Mouse (Mus musculus): ENCODE measurements around the gene P2rx4. TPM values are rescaled to one million over a fixed set of nuclear protein-coding genes. Genes with fewer than 3 reads are reported as not detected.
A peak's percentile ranks its signal among the peaks of the same experiment; 100 is the strongest.

The P2rx4 gene
- polyA plus RNA-seq, 1 experiment from 2014 or later: 19.2 TPM

DNA sequence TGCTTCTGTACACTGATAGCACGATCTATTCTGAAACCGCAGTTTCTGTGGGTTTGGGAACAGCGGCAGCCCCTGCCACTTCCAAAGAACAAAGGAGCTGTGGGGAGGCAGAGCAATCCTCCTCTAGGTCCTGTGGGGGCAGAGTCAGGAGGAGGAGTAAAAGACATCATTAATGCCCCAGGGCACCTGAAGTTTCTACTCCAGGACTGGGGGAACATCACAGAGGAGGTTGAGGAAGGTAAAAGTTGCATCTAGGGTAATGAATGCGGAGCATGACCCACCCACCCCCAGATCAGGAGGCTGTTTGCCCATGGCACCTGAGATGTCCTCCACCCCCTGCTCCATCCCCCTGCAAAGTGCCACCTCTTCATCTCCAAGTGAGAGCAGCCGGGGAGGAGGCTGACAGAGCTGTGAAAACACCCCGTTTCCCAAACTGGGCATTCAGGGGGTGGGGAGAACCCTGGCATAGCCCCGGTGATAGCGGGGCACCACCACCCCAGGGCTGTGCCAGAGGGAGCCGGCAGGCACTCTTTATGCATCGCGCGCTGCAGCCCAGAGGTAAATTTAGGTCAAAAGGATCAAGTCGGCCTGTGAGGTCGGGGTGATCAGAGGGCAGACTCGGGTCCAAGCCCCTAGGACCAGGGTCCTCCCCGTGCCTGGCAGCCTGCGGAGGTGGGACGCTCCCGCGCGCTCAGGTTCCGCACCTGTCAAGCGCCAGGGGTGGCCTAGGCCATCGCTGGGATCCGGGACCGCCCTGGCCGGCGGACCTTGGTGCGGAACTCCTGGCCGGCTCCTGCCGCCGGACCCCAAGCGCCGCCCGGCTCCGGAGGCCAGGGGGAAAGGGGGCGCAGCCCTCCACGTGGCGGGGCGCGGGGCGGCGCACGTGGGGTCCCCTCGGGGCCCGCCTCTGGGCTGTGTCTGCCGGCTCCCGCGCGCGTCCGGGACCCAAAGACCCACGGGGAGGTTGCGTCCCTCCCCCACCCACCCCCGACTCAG is 71.2 kb downstream of the P2rx4 start:
- Histone ChIP-seq H3K27ac (peak overlapping the region; percentile 72), H3K4me2 (peak overlapping the region; percentile 98), H3K4me3 (peak overlapping the region; percentile 87), H3K9ac (peak overlapping the region; percentile 83), H3K27me3 (no peaks in the 10 kb centered on the region), H3K4me1 (replicated peaks) (peaks cover 17% of the 10 kb centered on the region), H3K36me3 (no peaks in the 10 kb centered on the region), H3K9me3 (replicated peaks) (no peaks in the 10 kb centered on the region)
- peak; percentile 51 for ATAC-seq (replicated peaks; ENCODE audit: insufficient number of reproducible peaks, insufficient read depth, low FRiP score, low read depth)
- WGBS: 3% methylated on average over 30 of the region's 55 CpGs

Small RNA genes within 50 kb of the gene (microRNA-seq; reads per million reads assigned to microRNA genes)
- not detected for gene Mir8115

Other genes starting within 250 kb of the P2rx4 start
- gene Atp2a2, start 205.3 kb upstream of the P2rx4 start, polyA plus RNA-seq (2015; fragmentation: Nextera tagmentation; extraction: Ambion mirVana): 288 and 291 TPM in 2 replicates
- 30.7 and 39.3 TPM in 2 replicates for gene Ift81, start 93.0 kb upstream of the P2rx4 start, polyA plus RNA-seq (2015; fragmentation: Nextera tagmentation; extraction: Ambion mirVana)
- 3.0 and 3.7 TPM in 2 replicates for gene P2rx7, start 63.6 kb upstream of the P2rx4 start, polyA plus RNA-seq (2015; fragmentation: Nextera tagmentation; extraction: Ambion mirVana)
- gene Camkk2, start 71.9 kb downstream of the P2rx4 start, polyA plus RNA-seq (2015; fragmentation: Nextera tagmentation; extraction: Ambion mirVana): 11.8 and 17.6 TPM in 2 replicates
- gene Anapc5, start 113.8 kb downstream of the P2rx4 start, polyA plus RNA-seq (2015; fragmentation: Nextera tagmentation; extraction: Ambion mirVana): 286 and 337 TPM in 2 replicates
- 28.5 and 28.7 TPM in 2 replicates for gene Rnf34, start 142.5 kb downstream of the P2rx4 start, polyA plus RNA-seq (2015; fragmentation: Nextera tagmentation; extraction: Ambion mirVana)

Data from heart, embryonic 15.5 days (tissue).